Mouse (Mus musculus): Measurements from ENCODE around the gene Ino80e.

DNA sequence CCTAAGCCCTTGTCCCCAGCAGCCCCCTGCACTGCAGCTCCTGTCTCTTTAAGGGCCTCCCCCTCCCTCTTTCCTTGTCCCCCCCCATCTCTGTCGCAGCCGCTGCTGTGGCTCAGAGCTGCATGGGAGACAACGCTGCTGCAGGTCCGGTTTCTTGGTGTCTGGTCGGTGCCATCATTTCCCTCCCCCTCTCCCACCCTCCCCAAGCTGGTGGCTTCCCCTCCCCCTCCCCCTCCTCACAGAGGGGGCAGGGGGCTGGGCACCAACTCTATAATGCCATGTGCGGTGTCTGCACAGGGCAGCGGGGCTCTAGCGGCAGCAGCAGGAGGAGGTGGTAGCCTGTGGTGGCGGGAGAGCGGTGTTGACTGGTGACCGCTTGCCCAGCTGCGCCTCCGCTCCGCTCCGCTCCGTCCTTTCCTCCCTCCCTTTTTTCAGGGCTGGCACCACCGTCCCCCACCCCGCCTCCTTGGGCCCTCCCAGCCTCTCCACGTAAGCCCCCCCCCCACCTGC, 38.9 kb downstream of the Ino80e start:
- TF ChIP-seq CTCF (IDR thresholded peaks at IDR 0.05; ENCODE audit: low read depth, low read length) = no peak
- TF ChIP-seq GATA1 (IDR thresholded peaks at IDR 0.05; ENCODE audit: borderline replicate concordance, low read length) = no peak
- no peak for TF ChIP-seq TAL1 (conservative IDR thresholded peaks at IDR 0.05; ENCODE audit: low read depth, low read length)
- no peak for TF ChIP-seq POLR2AphosphoS5 (IDR thresholded peaks at IDR 0.05; ENCODE audit: insufficient replicate concordance, low read depth, low read length)

All from G1E (cell line).